Mouse (Mus musculus) stomach, postnatal 0 days (tissue): ENCODE data around the gene Khsrp. TPM values are rescaled to one million over a fixed set of nuclear protein-coding genes. Genes with fewer than 3 reads are reported as not detected.

Experiments
- ATAC-seq: fragments of 200-750 bp; cut with Nextera tagmentation; 2 replicates; pipeline ENCODE4 v1.8.0; 2017; ENCODE audit not compliant: low FRiP score, low TSS enrichment
- DNase-seq: peaks from one replicate; pipeline ENCODE4 v3.0.0-alpha.2; 2016; ENCODE audit warnings: low spot score
- H3K27ac ChIP-seq: fragments of 300-500 bp; sonication (generic); replicated peaks from 2 replicates; pipeline ENCODE4 v1.5.1; 2014; ENCODE audit warnings: mild to moderate bottlenecking, control low read depth
- H3K27me3 ChIP-seq: fragments of 300-500 bp; sonication (generic); 2 replicates; pipeline ENCODE4 v1.6.1; 2014; ENCODE audit warnings: low read length; ENCODE audit not compliant: control insufficient read depth, insufficient read depth
- H3K36me3 ChIP-seq: fragments of 300-500 bp; sonication (generic); 2 replicates; pipeline ENCODE4 v1.6.1; 2014; ENCODE audit warnings: low read length, mixed read lengths; ENCODE audit not compliant: control insufficient read depth, insufficient read depth
- H3K4me1 ChIP-seq: fragments of 300-500 bp; sonication (generic); replicated peaks from 2 replicates; pipeline ENCODE4 v1.6.1; 2014; ENCODE audit warnings: antibody characterized with exemption; ENCODE audit not compliant: control insufficient read depth, insufficient read depth
- H3K4me2 ChIP-seq: fragments of 300-500 bp; sonication (generic); replicated peaks from 2 replicates; pipeline ENCODE4 v1.6.1; 2014; ENCODE audit warnings: low read depth, mild to moderate bottlenecking, control low read depth, moderate library complexity
- H3K4me3 ChIP-seq: fragments of 300-500 bp; sonication (generic); 2 replicates; pipeline ENCODE4 v1.5.1; 2014; ENCODE audit warnings: low read depth, low read length, control low read depth
- H3K9ac ChIP-seq: fragments of 300-500 bp; sonication (generic); 2 replicates; pipeline ENCODE4 v1.6.1; 2014; ENCODE audit warnings: mild to moderate bottlenecking, low read length, control low read depth, mixed read lengths
- H3K9me3 ChIP-seq: fragments of 300-500 bp; sonication (generic); 2 replicates; pipeline ENCODE4 v1.6.1; 2016; ENCODE audit warnings: low read length; ENCODE audit not compliant: control insufficient read depth
- CTCF ChIP-seq: IDR thresholded peaks from 2 replicates; pipeline ENCODE4 v1.5.1; 2016; ENCODE audit warnings: antibody characterized with exemption, low read depth, mild to moderate bottlenecking, moderate library complexity
- EP300 ChIP-seq: optimal IDR thresholded peaks from 2 replicates; pipeline ENCODE3; 2016; ENCODE audit warnings: antibody characterized with exemption
- WGBS: fragments of 180-500 bp; shearing (Covaris S2); extraction: QIAGEN DNeasy Blood & Tissue Kit; methylation state at CpG from one replicate; pipeline ENCODE4 v1.1.7; 2014; 5-methylcytosine and 5-hydroxymethylcytosine counted together
- polyA plus RNA-seq: library from polyadenylated mRNA; unstranded; fragments of >200 nt; fragmentation: Nextera tagmentation; extraction: Ambion mirVana; gene quantifications from 2 replicates; pipeline ENCODE4 v1.2.1, GENCODE M21; 2015

Gene Khsrp
- polyA plus RNA-seq, 1 experiment from 2014 or later = 18.2 TPM

DNA sequence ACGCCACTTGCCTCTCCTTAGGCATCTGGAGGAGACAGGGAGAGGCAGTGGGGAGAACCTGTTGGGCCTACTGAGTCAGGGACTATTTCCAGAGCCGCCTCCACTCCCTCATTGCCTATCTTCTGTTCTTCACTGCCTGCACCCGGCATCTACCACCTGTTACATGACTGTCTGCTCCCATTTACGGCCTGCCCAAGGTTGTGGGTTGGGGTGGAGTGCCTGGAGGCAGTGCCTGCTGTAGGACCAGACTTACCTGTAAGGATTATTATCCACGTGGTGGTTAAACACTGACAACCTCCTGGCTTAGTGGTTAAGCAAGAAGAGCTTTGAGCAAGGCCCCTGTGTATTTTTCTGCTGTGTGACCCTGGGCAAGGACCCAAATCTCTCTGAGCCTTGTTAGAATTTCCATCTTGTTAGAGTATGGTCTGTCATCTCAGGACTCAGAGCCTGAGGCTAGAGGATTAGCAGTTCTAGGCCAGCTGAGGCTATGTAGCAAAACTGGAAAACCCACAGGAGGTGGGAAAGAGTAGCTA is 56.5 kb downstream of the Khsrp start:
- Histone ChIP-seq H3K9me3 (no peaks in the 10 kb centered on the region), H3K4me2 (no peak overlapping the region), H3K4me1 (no peaks in the 10 kb centered on the region), H3K27ac (no peak overlapping the region), H3K9ac (no peak overlapping the region), H3K36me3 (no peaks in the 10 kb centered on the region), H3K4me3 (no peak overlapping the region), H3K27me3 (no peaks in the 10 kb centered on the region)
- ATAC-seq (peak; percentile 56; the same call in 1 of the 2 replicates), DNase-seq (peak; percentile 12)
- no peak for TF ChIP-seq EP300
- TF ChIP-seq CTCF = no peak
- 63% methylated on average over 5 of the region's 5 CpGs for WGBS

DNA sequence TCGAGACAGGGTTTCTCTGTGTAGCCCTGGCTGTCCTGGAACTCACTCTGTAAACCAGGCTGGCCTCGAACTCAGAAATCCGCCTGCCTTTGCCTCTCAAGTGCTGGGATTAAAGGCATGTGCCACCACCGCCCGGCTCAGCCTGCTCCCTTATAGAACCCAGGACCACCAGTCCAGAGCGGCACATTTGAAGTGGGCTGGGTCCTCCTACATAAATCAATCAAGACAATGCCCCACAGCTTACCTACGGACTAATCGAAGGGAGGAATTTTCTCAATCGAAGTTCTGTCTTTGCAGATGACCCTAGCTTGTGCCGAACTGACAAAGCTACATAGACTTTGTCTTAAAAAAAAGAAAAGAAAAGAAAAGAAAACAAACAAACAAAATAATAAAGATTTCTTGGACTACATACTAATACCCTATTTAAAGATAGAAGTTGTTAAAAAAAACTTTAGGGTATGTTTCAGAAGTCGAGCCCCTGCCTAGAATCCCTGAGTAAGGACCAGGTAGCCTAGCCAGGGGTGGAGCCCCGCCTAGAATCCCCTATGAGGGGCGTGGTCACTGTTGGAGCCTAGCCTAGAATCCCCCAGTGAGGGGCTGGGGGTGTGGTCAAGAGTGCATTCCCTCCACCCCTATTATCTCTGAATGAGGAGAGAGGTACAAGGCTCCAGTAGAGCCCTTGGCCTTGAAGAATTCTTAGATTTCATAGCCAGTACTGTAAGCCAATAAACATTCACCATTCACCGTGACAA is 57.2 kb downstream of the Khsrp start:
- ATAC-seq = 0 out of 2 replicates have a peak, but pooled peaks have one; percentile 31
- H3K9me3 ChIP-seq = no peaks in the 10 kb centered on the region
- no peak overlapping the region for H3K27ac ChIP-seq
- no peak for TF ChIP-seq EP300
- no peak for TF ChIP-seq CTCF
- no peaks in the 10 kb centered on the region for H3K27me3 ChIP-seq
- no peaks in the 10 kb centered on the region for H3K4me1 ChIP-seq
- WGBS = 60% methylated on average over 13 of the region's 14 CpGs
- H3K4me2 ChIP-seq = no peak overlapping the region
- peak; percentile 11 for DNase-seq
- no peak overlapping the region for H3K9ac ChIP-seq
- H3K36me3 ChIP-seq = no peaks in the 10 kb centered on the region
- H3K4me3 ChIP-seq = no peak overlapping the region

Other genes with a start within 250 kb of the Khsrp start
- gene Rfx2, start 200.5 kb downstream of the Khsrp start, polyA plus RNA-seq = 3.2 and 3.3 TPM in 2 replicates
- gene Acsbg2, start 157.1 kb downstream of the Khsrp start, polyA plus RNA-seq = 0.04 TPM in 1 of 2 replicates, not detected in the other
- 1.0 and 1.4 TPM in 2 replicates for gene 1700061G19Rik, start 156.0 kb downstream of the Khsrp start, polyA plus RNA-seq
- gene Mllt1, start 96.1 kb downstream of the Khsrp start, polyA plus RNA-seq = 13.7 and 15.3 TPM in 2 replicates
- 13.5 and 15.8 TPM in 2 replicates for gene Acer1, start 49.4 kb downstream of the Khsrp start, polyA plus RNA-seq
- gene Clpp, start 41.2 kb downstream of the Khsrp start, polyA plus RNA-seq = 87.0 and 88.6 TPM in 2 replicates
- 28.7 and 32.5 TPM in 2 replicates for gene Alkbh7, start 34.2 kb downstream of the Khsrp start, polyA plus RNA-seq
- not detected in 2 replicates for gene Pspn, start 31.5 kb downstream of the Khsrp start, polyA plus RNA-seq
- 36.9 and 37.3 TPM in 2 replicates for gene Gtf2f1, start 20.2 kb downstream of the Khsrp start, polyA plus RNA-seq
- 0.33 and 0.45 TPM in 2 replicates for gene Gm17949, start 20.1 kb downstream of the Khsrp start, polyA plus RNA-seq
- gene Slc25a41, start 10.1 kb upstream of the Khsrp start, polyA plus RNA-seq = not detected in 2 replicates
- 74.9 and 82.7 TPM in 2 replicates for gene Crb3, start 27.6 kb upstream of the Khsrp start, polyA plus RNA-seq
- gene Slc25a23, start 28.3 kb upstream of the Khsrp start, polyA plus RNA-seq = 3.1 and 4.2 TPM in 2 replicates
- gene Dennd1c, start 47.0 kb upstream of the Khsrp start, polyA plus RNA-seq = 2.4 and 2.8 TPM in 2 replicates
- gene Tubb4a, start 56.3 kb upstream of the Khsrp start, polyA plus RNA-seq = 9.5 and 11.5 TPM in 2 replicates
- gene Tnfsf9, start 73.8 kb upstream of the Khsrp start, polyA plus RNA-seq = 2.3 and 3.5 TPM in 2 replicates
- gene Cd70, start 118.3 kb upstream of the Khsrp start, polyA plus RNA-seq = 0.11 TPM in 1 of 2 replicates, not detected in the other
- gene Tnfsf14, start 162.7 kb upstream of the Khsrp start, polyA plus RNA-seq = 0.05 TPM in 1 of 2 replicates, not detected in the other
- 9.3 and 9.8 TPM in 2 replicates for gene C3, start 196.6 kb upstream of the Khsrp start, polyA plus RNA-seq
- gene Gpr108, start 216.9 kb upstream of the Khsrp start, polyA plus RNA-seq = 48.0 and 52.4 TPM in 2 replicates
- 27.5 and 29.9 TPM in 2 replicates for gene Trip10, start 217.9 kb upstream of the Khsrp start, polyA plus RNA-seq
- gene Vav1, start 247.6 kb upstream of the Khsrp start, polyA plus RNA-seq = 1.4 and 1.6 TPM in 2 replicates